Comparison of ENCODE assay signal across 22 mouse cellular contexts in the genomic region with DNA sequence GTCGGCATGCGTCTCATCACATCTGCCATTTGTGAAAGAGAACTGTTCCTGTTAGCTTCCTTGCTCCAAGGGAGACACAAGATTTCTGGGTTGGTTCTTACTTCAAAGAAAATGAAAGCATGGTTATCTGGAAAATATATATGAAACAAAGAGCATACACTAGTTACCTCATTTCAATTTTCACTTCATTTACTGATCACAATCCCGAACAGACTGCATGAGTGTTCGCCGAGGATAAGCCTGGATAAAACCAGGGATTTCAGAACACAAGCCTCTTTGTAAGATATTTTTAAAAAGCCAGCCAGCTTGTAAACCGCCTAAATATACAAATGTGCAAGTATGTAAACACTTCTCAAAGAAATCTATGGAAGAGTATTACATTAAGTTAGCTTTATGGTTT. TPM values are rescaled to one million over a fixed set of nuclear protein-coding genes. Genes with fewer than 3 reads are reported as not detected.
"Had no signal": no experiment of that assay in that cellular context is flagged by ENCODE, and none has a peak within 500 bp of the region (broad histone marks: within the 10 kb centered on the region; RNA-seq: fewer than 3 reads in every experiment).

No protein-coding gene starts in this region.

- ATAC-seq: liver, embryonic 12.5 days; midbrain, embryonic 16.5 days had no signal

- H3K9ac ChIP-seq: liver, embryonic 12.5 days; liver, embryonic 14.5 days; lung, embryonic 14.5 days; midbrain, embryonic 12.5 days; neural tube, embryonic 12.5 days; stomach, embryonic 15.5 days had no signal

- H3K9me3 ChIP-seq: liver, embryonic 12.5 days; stomach, embryonic 15.5 days had no signal

- H3K4me2 ChIP-seq: liver, embryonic 12.5 days; lung, embryonic 14.5 days; midbrain, embryonic 12.5 days; neural tube, embryonic 12.5 days; stomach, embryonic 15.5 days had no signal

- H3K27ac ChIP-seq: liver, embryonic 12.5 days; liver, embryonic 14.5 days; midbrain, embryonic 10.5 days; midbrain, embryonic 12.5 days; neural tube, embryonic 12.5 days; stomach, embryonic 15.5 days; stomach, postnatal 0 days had no signal

- H3K4me1 ChIP-seq: liver, embryonic 12.5 days; midbrain, embryonic 10.5 days; midbrain, embryonic 12.5 days; neural tube, embryonic 12.5 days; stomach, embryonic 15.5 days had no signal

- H3K4me3 ChIP-seq: liver, embryonic 12.5 days; midbrain, embryonic 10.5 days; midbrain, embryonic 12.5 days; myocyte; neural tube, embryonic 12.5 days; stomach, embryonic 15.5 days had no signal

- DNase-seq: lung, adult 18-20 months; lung, embryonic 14.5 days; lung, postnatal 10 days; lung, postnatal 4 days; midbrain, embryonic 14.5 days; right cerebral cortex, postnatal 14 days; thymus, adult 18-20 months; thymus, postnatal 14 days; thymus, postnatal 36 days had no signal

- H3K27me3 ChIP-seq: liver, embryonic 12.5 days; midbrain, embryonic 12.5 days; neural tube, embryonic 12.5 days; stomach, embryonic 15.5 days had no signal

- H3K36me3 ChIP-seq: liver, embryonic 12.5 days; midbrain, embryonic 10.5 days; midbrain, embryonic 12.5 days; neural tube, embryonic 12.5 days; stomach, embryonic 15.5 days had no signal

RNA-seq across cellular contexts. Expression of a gene that starts 56.8 kb away (rescaled TPM):
- polyA plus RNA-seq: liver, embryonic 12.5 days; liver, embryonic 14.5 days; liver, embryonic 16.5 days; lung, embryonic 14.5 days; lung, embryonic 16.5 days; midbrain, embryonic 16.5 days; myocyte; neural tube, embryonic 12.5 days; spleen, adult 2 months; stomach, embryonic 15.5 days; stomach, postnatal 0 days; thymus, postnatal 0 days had no signal
